Mouse (Mus musculus) CD4-positive helper T cell, adult 2 months (primary cell): ENCODE measurements around the gene Eva1c.

Source experiments
- DNase-seq: peaks from one replicate; pipeline ENCODE4 v3.0.0-alpha.2; 2012; ENCODE audit warnings: low read depth, missing footprints, low spot score

The Eva1c gene

GRCm38 (mm10) chr16:90865652-90866051 is 39.1 kb downstream of the Eva1c start:
- DNase-seq = no peak

GRCm38 (mm10) chr16:90868129-90868528 is 41.6 kb downstream of the Eva1c start:
- DNase-seq = no peak

GRCm38 (mm10) chr16:90869361-90869760 is 42.8 kb downstream of the Eva1c start:
- DNase-seq = no peak

GRCm38 (mm10) chr16:90872936-90873335 is 46.4 kb downstream of the Eva1c start:
- DNase-seq = no peak

- no peak for DNase-seq
These were observed 48.0 kb downstream of the Eva1c start for GRCm38 (mm10) chr16:90874536-90874935.

DNA sequence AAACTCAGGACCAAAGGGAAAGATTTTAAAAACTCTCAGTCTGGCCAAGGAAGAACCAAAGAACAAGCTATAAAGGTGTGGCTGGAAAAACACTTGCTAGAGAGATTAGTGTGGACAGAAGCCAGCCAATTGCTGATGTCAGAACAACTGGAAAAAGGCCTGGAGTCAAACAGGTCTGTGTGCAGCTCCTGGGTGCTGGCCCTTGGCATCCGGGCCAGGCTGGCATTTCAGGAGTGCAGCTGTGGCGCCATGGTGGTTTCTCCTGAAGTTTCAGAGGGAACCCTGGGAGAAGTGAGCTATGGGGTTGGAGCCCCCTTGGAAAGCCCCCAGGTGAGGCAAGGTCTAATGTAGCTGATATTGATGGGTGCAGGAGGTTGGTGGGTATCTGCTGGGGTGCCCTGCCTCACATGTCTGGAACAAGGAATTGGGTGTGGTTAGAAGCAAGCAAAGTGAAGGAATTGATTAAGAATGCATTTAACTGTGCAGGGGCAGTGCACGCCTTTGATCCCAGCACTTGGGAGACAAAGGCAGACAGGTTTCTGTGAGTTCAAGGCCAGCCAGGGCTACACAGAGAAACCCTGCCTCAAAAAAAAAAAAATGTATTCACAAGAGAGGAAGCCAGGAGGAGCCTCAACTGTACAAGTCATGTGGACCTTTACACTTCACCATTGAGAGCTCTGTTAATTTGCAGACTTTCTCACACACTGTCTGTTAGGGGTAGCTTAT is 51.8 kb downstream of the Eva1c start:
- DNase-seq = no peak

DNA sequence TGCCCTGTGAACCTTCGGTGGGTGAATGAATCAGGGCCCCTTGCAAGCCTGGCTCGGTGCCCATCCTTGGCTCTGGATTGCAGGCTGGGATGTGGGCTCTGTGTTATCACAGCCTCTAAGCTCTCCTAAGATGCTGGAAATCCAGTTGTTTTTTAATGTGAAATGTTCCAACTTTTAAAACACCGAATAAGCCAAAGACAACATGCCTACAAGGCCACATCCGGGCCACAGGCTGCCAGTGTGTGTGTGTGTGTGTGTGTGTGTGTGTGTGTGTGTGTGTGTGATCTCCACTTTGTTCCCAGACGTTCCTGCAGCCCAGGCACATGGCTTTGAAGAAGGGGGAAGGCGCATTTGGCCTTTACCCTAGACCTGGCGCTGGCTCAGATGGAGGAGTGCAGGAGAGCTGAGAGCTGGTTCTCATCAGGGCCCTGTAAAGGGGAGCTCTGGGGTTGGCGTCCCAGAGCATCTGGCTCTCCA is 56.0 kb downstream of the Eva1c start:
- DNase-seq = no peak

GRCm38 (mm10) chr16:90885351-90885750 is 58.8 kb downstream of the Eva1c start:
- DNase-seq = no peak

DNA sequence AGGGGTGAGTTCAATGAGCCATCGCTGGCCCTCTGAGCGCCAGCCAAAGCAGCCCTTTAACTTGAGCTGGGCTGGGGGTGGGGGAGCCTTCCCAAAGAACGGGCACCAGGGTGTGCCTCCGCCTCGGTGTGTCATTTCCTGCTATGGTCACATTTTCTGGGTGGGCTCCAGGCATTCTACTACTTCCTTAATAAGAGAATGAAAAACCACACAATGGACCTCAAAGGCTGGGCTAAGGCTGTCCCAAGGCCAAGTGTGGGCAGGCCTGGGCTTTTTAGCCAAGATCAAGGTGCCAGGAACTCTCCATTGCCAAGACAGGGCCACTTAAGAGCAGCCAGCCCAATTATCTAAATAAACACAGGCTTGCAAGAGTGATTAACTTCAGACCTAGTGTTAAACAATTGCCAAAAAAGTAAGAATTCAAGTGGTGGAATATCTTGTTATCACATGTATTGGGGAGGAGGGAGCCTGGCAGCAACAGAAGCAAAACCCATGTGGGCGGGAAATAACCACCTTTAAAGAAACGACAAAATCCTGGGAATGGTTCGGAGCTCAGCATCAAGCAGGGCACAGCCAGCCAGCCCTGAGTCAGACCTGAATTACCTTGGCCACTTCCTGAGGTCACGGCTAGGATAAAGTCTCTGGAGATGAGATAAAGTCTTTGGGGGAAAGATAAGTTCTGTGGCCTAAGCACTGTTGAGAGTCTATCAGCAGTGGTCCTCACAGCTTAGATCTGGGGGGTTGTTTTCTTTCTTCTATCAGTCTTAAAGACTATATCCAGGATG is 59.5 kb downstream of the Eva1c start:
- DNase-seq = no peak

- DNase-seq = no peak
These were observed 64.2 kb downstream of the Eva1c start for GRCm38 (mm10) chr16:90890683-90891082.

DNA sequence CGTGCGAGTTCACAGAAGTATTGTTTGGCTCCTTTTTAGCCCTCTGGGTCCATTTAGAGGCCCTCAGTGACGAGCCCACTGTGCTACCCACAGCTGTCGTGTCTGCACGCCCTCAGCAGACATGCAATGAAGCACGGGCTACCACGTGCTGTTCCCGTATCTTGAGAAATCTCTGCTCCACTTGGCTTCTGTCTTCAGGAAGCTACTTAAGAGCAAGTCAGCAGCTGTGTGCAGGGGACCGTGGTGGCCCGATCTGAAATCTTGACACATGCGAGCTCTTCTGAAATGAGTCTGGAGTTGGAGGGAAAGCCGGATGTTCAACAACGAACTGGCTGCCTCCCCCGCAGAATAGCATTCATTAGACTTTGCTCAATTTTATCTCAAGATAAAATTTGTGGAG is 65.1 kb downstream of the Eva1c start:
- no peak for DNase-seq

DNA sequence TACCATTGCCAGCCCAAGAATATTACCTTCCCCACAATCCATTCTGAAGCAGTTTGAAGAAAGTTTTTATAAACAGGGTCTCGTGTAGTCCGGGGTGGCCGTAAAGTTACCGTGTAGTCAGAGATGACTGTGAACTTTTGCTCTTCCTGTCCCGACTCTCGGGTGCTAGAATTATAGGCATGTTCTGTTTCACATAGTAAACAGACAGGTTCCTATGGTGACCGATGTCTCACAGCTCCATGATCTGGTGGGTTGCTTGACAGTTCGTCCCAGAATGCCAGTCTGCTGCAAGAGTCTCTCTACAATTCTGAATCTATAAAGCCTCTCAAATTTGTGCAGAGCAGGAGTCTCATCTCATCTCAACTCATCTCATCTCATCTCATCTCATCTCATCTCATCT is 65.6 kb downstream of the Eva1c start:
- DNase-seq = no peak

DNA sequence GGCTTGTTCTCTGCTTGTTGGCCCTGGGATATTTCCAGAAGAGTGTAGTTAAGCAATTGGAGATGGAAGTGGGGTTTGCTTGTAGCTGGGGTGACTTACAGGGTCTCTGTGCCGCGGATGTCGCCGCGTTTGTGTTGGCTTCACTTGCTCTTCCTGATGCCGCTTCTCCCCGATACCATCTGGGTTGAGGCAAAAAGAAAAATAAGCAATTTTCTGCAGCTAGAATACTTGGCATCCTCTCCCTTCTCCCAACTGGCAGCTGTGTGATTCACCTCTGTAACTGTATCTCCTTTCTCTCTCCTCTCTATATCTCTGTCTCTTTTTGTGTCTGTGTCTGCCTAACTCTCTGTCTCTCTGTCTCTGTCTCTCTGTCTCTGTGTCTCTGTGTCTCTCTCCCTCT is 66.5 kb downstream of the Eva1c start:
- no peak for DNase-seq

DNA sequence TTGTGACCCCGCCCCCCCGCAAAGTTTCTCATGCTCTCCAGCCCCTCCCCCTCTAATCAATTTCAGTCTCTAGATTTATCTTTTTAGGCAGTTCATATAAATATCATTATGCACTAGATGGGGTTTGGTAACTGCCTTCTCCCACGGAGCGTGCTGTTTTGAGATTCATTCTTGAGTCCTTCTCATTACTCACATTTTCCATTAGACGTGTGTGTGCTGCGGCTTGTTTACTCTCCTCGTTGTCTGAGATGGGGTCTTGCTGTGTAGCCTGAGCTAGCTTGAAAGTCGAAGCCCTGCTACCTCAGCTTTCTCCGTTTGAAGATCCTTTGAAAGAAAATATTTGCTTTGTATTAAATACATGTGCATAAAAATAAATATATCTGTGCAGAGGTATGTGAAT is 67.3 kb downstream of the Eva1c start:
- DNase-seq = no peak

- DNase-seq = no peak
These were observed 71.1 kb downstream of the Eva1c start for GRCm38 (mm10) chr16:90897651-90898050.

- no peak for DNase-seq
These were observed 73.0 kb downstream of the Eva1c start for GRCm38 (mm10) chr16:90899498-90899897.

GRCm38 (mm10) chr16:90901364-90901763 is 74.8 kb downstream of the Eva1c start:
- DNase-seq = no peak

- DNase-seq = no peak
These were observed 76.8 kb downstream of the Eva1c start for GRCm38 (mm10) chr16:90903300-90903699.

GRCm38 (mm10) chr16:90907250-90907649 is 80.7 kb downstream of the Eva1c start:
- no peak for DNase-seq

DNA sequence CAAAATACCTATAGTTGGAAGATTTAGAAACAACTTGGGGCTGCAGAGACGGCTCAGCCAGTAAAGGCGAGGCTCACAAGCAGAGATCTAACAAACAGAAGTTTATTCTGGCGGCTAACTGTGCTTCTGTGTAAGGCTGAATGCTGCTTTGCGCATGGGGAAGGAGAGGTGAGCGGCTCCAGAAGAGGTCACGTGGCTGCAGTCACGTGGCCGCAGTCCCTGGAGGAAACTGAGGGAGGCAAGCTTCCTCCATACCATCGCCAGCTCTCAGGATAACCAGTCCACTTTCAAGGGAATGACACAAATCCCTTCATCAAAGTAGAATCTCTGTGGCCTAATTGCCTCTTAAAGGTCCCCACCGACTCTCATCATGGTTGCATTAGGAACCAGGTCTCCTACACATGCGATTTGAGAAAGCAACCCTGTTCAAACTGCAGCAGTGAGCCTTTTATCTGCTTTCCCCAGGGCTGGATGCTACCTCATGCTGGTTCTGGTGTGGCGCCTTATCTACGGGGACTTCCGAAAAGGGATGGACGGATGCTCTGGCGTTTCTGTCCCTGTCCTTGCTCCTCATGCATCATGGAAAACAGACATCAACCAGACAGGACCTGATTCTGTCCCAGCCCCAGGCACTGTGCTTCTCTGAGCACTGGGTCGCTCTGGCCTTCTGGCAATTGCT is 84.5 kb downstream of the Eva1c start:
- DNase-seq = no peak

GRCm38 (mm10) chr16:90911766-90912165 is 85.2 kb downstream of the Eva1c start:
- no peak for DNase-seq

DNA sequence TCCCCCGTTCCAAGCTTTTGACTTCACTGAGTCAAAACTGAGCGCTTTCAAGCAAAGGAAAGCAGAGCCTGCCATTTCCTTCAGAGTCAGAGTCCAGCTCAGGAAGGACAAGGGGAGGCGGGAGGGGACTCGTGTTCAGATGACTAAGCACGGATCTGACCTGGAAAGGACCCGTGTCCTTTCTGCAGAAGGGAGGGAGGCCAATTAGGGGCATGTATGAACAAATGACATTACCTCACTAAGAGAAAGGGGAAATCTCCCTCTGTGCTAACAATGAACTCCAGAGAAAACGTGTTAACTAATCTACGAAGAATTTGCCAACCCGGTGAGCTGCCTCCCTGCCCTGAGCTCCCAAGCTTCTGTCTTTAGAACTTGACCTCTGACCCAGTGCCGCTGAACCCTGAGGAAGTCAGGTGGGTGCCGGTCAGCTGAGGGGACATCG is 89.5 kb downstream of the Eva1c start:
- no peak for DNase-seq
